Mouse (Mus musculus) G1E (cell line): ENCODE measurements around the gene Scarb1.

Source experiments
- CTCF ChIP-seq: IDR thresholded peaks from 2 replicates; pipeline ENCODE4 v1.5.1; 2012; ENCODE audit warnings: low read depth, low read length, inconsistent platforms, mixed read lengths
- TAL1 ChIP-seq: conservative IDR thresholded peaks from 2 replicates; pipeline ENCODE4 v1.6.1; 2012; ENCODE audit warnings: low read depth, low read length, inconsistent platforms, mixed read lengths

DNA sequence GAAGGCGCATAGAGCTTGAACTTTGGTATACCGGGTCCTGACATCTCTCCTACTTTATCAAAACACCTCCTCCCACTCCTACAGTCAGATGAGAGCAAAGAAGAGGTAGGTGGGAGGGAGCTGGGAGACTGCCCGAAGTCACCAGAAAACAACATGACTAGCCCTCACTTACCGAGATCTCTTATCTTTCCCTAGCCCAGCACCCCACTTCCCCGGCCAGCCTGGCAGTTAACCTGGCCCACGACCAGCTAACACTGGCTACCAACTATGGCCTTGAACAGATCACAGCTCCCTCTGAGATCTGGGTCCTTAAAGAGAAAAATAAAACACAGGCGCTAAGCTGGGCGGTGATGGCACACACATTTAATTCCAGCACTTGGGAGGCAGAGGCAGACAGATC, 14.5 kb downstream of the Scarb1 start:
- TF ChIP-seq CTCF = no peak
- TF ChIP-seq TAL1 = no peak
